Mouse (Mus musculus): ENCODE data around the gene Clec9a. TPM values are rescaled to one million over a fixed set of nuclear protein-coding genes. Genes with fewer than 3 reads are reported as not detected.

The Clec9a gene
- total RNA-seq, 2 experiments from 2014 or later, result not detected

- DNase-seq, result no peak
These were observed 17.1 kb downstream of the Clec9a start for GRCm38 (mm10) chr6:129425812-129426211.

- DNase-seq, result no peak
These were observed 18.6 kb downstream of the Clec9a start for GRCm38 (mm10) chr6:129427281-129427680.

GRCm38 (mm10) chr6:129434239-129434638 is 25.6 kb downstream of the Clec9a start:
- DNase-seq, result no peak

- DNase-seq, result no peak
These were observed 27.4 kb downstream of the Clec9a start for GRCm38 (mm10) chr6:129436025-129436424.

GRCm38 (mm10) chr6:129438033-129438432 is 29.4 kb downstream of the Clec9a start:
- no peak for DNase-seq

GRCm38 (mm10) chr6:129449743-129450142 is 41.1 kb downstream of the Clec9a start:
- no peak for DNase-seq

- peak; percentile 6 to 13 for DNase-seq
These were observed 42.9 kb downstream of the Clec9a start, which contains the start of gene Clec1a for GRCm38 (mm10) chr6:129451411-129452039. Clec1a (minus strand) TSS chr6:129452000.

GRCm38 (mm10) chr6:129471386-129471785 is 62.7 kb downstream of the Clec9a start:
- DNase-seq, result no peak

GRCm38 (mm10) chr6:129472627-129473026 is 64.0 kb downstream of the Clec9a start:
- no peak for DNase-seq

Other genes starting within 250 kb of the Clec9a start
- gene Clec2d, start 228.2 kb upstream of the Clec9a start, total RNA-seq (2021), result 1 to 10 TPM; 5.7 to 9.8 TPM
- gene Cd69, start 133.4 kb upstream of the Clec9a start, total RNA-seq (2021), result not detected
- not detected for gene 4922502D21Rik, start 77.1 kb upstream of the Clec9a start, total RNA-seq (2021)
- under 1 TPM in 1 of 2 experiments, not detected in 1; 0.32 TPM for gene Clec12a, start 66.2 kb upstream of the Clec9a start, total RNA-seq (2021)
- gene Clec12b, start 23.0 kb upstream of the Clec9a start, total RNA-seq (2021), result not detected
- not detected for gene Clec1b, start 11.6 kb upstream of the Clec9a start, total RNA-seq (2021)
- 1 to 10 TPM; 3.6 to 4.1 TPM for gene Clec1a, start 43.1 kb downstream of the Clec9a start, total RNA-seq (2021)
- gene Olr1, start 98.3 kb downstream of the Clec9a start, total RNA-seq (2021), result not detected
- gene Tmem52b, start 103.7 kb downstream of the Clec9a start, total RNA-seq (2021), result not detected
- gene Gabarapl1, start 124.3 kb downstream of the Clec9a start, total RNA-seq (2021), result 100 to 1,000 TPM; 613 to 662 TPM
- gene Klre1, start 169.0 kb downstream of the Clec9a start, total RNA-seq (2021), result not detected
- not detected for gene Klrd1, start 182.9 kb downstream of the Clec9a start, total RNA-seq (2021)
- gene Klrk1, start 215.0 kb downstream of the Clec9a start, total RNA-seq (2021), result not detected
- not detected for gene Klrc3, start 234.5 kb downstream of the Clec9a start, total RNA-seq (2021)